Mouse (Mus musculus) MEL-GATA-1-ER (cell line): Measurements from ENCODE around the gene Olfr726.

Experiments
- DNase-seq: peaks from one replicate; pipeline ENCODE4 v3.0.0-alpha.2; 2012; ENCODE audit warnings: low read depth; ENCODE audit errors: extremely low read depth

The Olfr726 gene

DNA sequence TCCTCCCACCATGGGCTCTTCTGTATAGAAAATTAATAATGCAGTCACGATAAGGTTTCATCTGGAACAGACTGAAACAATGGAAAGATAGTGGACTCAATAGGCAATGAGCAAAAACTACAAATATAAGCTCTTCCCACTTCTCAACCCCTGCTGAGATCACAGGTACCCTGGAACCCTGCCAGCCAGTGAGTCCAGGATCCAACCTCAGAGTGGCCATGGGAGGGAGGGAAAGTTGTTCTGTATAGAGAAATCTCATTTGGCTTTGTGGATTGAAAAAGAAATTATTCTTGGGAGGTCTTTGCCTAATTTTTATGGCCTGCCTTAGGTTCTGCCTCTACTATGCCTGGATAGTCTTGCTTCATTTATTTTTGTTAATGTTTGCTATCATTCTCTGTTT is at the start of gene Olfr726:
Olfr726 (minus strand) TSS at position 101 of the 400 bp plus-strand sequence.
- DNase-seq: no peak

DNA sequence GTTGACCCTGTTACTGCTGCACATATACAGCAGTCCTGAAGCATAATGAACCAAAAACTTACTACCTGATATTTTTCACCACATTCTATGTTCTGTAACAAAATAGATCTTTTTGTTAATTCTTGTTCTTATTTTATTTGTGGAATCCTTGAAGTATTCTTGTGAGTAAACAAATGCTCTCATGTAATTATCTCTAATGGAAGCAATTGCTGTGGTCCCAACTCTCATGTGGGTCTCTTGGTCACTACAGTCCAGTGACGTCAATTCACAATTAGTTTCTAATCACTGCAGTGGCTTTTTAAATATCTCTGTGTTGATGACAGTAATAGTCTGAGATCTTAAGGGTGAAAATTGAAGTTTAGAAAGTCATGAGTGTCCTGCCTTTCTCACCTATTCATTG is 32.1 kb upstream of the Olfr726 start, which contains the start of gene Olfr727:
Olfr727 (plus strand) TSS at position 301 of the 400 bp plus-strand sequence.
- DNase-seq: no peak

DNA sequence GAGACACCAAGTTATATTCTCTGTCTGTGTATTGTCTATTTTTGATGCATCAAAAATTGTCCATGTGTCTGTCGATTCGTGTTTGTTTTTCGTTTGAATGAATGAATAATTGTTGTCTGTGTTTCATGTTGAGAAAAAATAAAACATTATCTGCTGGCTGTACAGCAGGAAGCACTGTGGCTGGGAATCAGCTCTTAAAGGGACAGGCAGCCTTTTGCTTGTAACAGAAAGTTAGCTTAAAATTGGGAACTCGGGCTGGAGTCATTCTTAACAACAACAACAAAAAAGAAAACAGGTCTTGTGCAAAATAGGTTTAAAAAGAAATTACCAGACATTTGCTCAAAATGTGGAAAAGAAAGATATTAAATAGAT is 28.0 kb downstream of the Olfr726 start:
- DNase-seq: no peak

DNA sequence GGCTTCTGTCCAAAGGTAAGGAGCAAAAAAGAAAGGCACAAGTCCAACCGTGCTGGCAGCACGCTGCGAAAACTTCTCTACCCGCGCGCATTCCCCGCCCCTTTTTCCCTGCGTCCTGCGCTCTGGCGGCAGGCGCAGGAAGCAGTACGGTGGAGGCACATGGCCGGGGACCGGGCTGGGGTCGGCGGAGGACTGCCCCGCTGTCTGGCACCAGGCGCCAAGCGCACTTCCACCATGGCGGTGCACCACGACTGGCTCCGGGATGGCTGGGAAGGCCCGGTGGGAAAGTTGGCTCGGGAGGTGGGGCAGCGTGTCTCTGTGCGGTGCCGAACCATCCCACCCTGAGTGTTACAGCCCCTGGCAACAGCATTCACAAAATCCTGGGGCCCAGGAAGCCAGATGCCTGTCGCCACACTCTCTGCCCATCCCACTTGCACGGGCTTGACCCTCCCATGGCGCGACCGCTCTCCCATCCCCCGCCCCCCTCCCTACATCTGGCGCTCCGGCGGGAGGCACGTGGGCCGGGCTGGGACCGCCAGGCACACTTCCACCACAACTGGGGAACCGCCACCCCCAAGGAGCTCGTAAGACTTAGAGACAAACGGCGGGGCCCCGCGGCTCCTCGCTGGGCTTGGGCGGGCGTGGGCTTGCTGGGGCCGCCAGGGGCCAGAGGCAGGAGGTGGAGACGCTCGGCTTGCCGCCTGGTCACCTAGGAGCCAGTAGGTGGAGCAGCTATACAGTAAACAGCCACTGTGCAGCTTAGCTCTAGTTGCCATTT is 28.6 kb downstream of the Olfr726 start:
- no peak for DNase-seq

DNA sequence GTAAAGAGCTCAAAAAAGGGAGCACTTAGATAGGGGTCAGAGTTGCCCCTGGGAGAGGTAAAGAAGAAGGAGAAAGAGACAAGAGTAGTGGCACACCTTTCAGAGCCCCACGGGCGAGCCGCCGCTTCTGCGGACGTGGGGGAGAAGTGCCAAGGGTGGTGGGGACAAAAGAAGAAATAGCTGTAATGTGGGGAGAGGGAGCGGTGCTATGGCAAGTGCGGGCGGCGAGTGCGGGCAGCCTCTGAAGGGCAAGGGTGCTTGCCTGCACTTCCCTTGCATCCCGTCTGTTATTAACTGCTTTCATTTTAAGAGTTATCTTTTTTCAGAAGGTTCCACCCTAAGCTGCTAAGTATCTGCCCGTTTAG is 29.2 kb downstream of the Olfr726 start:
- no peak for DNase-seq

DNA sequence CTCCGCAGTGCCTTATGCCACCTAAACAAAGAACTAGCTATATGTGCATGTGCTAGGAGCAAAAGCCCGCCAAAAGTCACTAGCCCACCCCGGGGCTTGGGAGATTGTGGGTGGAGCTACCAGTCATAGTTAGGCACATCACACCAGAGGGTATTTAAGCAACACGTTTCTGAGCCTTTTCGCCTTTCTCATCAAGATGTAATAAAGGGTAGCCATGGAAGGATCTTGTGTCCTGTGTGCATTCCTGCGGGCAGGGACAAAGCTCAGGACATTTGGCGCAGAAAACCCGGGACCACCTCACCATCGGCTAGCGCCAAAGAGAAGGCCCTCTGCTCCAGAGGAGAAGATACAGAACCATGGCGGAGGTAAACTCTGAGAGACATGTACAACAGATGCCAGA is 29.6 kb downstream of the Olfr726 start:
- DNase-seq: no peak

DNA sequence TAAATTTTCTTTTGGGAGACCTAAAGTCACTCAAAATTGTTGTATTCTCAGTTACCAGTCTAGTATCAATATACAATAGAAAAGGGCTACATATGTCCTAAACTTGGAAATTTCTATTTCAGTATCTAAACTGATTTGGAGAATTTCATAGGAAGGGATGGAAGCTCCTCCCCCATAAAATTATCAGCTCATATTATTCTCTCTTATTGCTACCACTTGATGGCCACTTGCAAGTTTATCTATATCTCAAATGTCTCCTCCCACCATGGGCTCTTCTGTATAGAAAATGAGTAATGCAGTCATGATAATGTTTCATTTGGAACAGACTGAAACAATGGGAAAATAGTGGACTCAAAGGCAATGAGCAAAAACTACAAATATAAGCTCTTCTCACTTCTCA is 50.5 kb downstream of the Olfr726 start, which contains the start of gene Olfr725:
Olfr725 (minus strand) TSS at position 101 of the 400 bp plus-strand sequence.
- no peak for DNase-seq
